Mouse (Mus musculus) CH12.LX (cell line): ENCODE data around the gene Mpl. TPM values are rescaled to one million over a fixed set of nuclear protein-coding genes. Genes with fewer than 3 reads are reported as not detected.
A peak's percentile ranks its signal among the peaks of the same experiment; 100 is the strongest.

Experiments used
- DNase-seq: peaks from one replicate; pipeline ENCODE4 v3.0.0-alpha.2; 2013; ENCODE audit errors: extremely low read depth
- H3K27ac ChIP-seq: 2 replicates; pipeline ENCODE4 v1.5.1; 2012; ENCODE audit warnings: low read depth, mild to moderate bottlenecking, control low read depth, moderate library complexity; ENCODE audit not compliant: insufficient read depth
- H3K27me3 ChIP-seq: replicated peaks from 2 replicates; pipeline ENCODE3; 2012; ENCODE audit warnings: inconsistent platforms
- H3K36me3 ChIP-seq, 2 experiments: replicated peaks in 1 of 2; 2 replicates each; pipeline versions ENCODE3 to v1.6.1; 2012; ENCODE audit warnings: inconsistent platforms in 1 of 2, low read length in 1 of 2, mild to moderate bottlenecking in 1 of 2, mixed read lengths in 1 of 2, moderate library complexity in 1 of 2; ENCODE audit not compliant: control insufficient read depth in 1 of 2, insufficient read depth in 1 of 2
- H3K4me1 ChIP-seq, 2 experiments: 2 replicates each; pipeline ENCODE4 v1.6.1; 2012; ENCODE audit warnings: inconsistent platforms in 1 of 2, moderate library complexity in 1 of 2; ENCODE audit not compliant: insufficient read depth in 2 of 2, control insufficient read depth in 1 of 2
- H3K4me2 ChIP-seq: 2 replicates; pipeline ENCODE4 v1.6.1; 2012; ENCODE audit warnings: low read depth, mild to moderate bottlenecking, control low read depth; ENCODE audit not compliant: poor library complexity, insufficient read depth, severe bottlenecking
- H3K4me3 ChIP-seq, 3 experiments: fragments of 150-350 bp in 1 of 3; sonication (generic) in 1 of 3; replicated peaks in 1 of 3; 2 replicates each; pipeline versions ENCODE3 to v1.5.1; 2011 to 2012; ENCODE audit warnings: low read depth in 2 of 3, low read length in 2 of 3, mild to moderate bottlenecking in 2 of 3, moderate library complexity in 2 of 3, control low read depth in 1 of 3, improper control_type of control experiment in 1 of 3, inconsistent platforms in 1 of 3, mixed read lengths in 1 of 3; ENCODE audit not compliant: poor library complexity in 1 of 3
- H3K79me2 ChIP-seq: replicated peaks from 2 replicates; pipeline ENCODE4 v1.6.1; 2012; ENCODE audit warnings: mild to moderate bottlenecking, moderate library complexity; ENCODE audit not compliant: control insufficient read depth, poor library complexity, insufficient read depth, severe bottlenecking; ENCODE audit errors: extremely low read depth
- H3K9ac ChIP-seq: 2 replicates; pipeline ENCODE4 v1.6.1; 2012; ENCODE audit warnings: low read depth, mild to moderate bottlenecking, control low read depth, moderate library complexity; ENCODE audit not compliant: insufficient read depth
- H3K9me3 ChIP-seq: replicated peaks from 2 replicates; pipeline ENCODE3; 2012; ENCODE audit warnings: low read length, inconsistent platforms, mixed read lengths
- BHLHE40 ChIP-seq: IDR thresholded peaks from 2 replicates; pipeline ENCODE4 v1.6.1; 2011; ENCODE audit warnings: mild to moderate bottlenecking, low read depth, low read length, improper control_type of control experiment
- ELF1 ChIP-seq: IDR thresholded peaks from 2 replicates; pipeline ENCODE4 v1.6.1; 2014; ENCODE audit warnings: low read depth, mild to moderate bottlenecking, inconsistent platforms, low read length, improper control_type of control experiment
- EP300 ChIP-seq: IDR thresholded peaks from 2 replicates; pipeline ENCODE4 v1.6.1; 2011; ENCODE audit warnings: low read length, improper control_type of control experiment
- ETS1 ChIP-seq: conservative IDR thresholded peaks from 2 replicates; pipeline ENCODE4 v1.6.1; 2012; ENCODE audit warnings: low read depth, mild to moderate bottlenecking, inconsistent platforms, low read length, improper control_type of control experiment, moderate library complexity
- HCFC1 ChIP-seq: IDR thresholded peaks from 2 replicates; pipeline ENCODE4 v1.6.1; 2012; ENCODE audit warnings: low read depth, mild to moderate bottlenecking, inconsistent platforms, low read length, improper control_type of control experiment
- JUND ChIP-seq: conservative IDR thresholded peaks from 2 replicates; pipeline ENCODE4 v1.6.1; 2011; ENCODE audit warnings: low read depth, low read length, improper control_type of control experiment
- KAT2A ChIP-seq: IDR thresholded peaks from 2 replicates; pipeline ENCODE4 v1.6.1; 2012; ENCODE audit warnings: low read length, improper control_type of control experiment, inconsistent platforms; ENCODE audit not compliant: insufficient replicate concordance
- MAX ChIP-seq: IDR thresholded peaks from 2 replicates; pipeline ENCODE4 v1.6.1; 2011; ENCODE audit warnings: low read length, improper control_type of control experiment
- MAZ ChIP-seq: IDR thresholded peaks from 2 replicates; pipeline ENCODE4 v1.6.1; 2012; ENCODE audit warnings: low read depth, mild to moderate bottlenecking, inconsistent platforms, low read length, improper control_type of control experiment, moderate library complexity
- MEF2A ChIP-seq: IDR thresholded peaks from 2 replicates; pipeline ENCODE4 v1.6.1; 2014; ENCODE audit warnings: low read depth, mild to moderate bottlenecking, inconsistent platforms, low read length, improper control_type of control experiment, borderline replicate concordance
- MXI1 ChIP-seq: IDR thresholded peaks from 2 replicates; pipeline ENCODE4 v1.6.1; 2011; ENCODE audit warnings: mild to moderate bottlenecking, low read depth, low read length, improper control_type of control experiment
- MYC ChIP-seq: IDR thresholded peaks from 2 replicates; pipeline ENCODE4 v1.6.1; 2011; ENCODE audit warnings: low read depth, mild to moderate bottlenecking, improper control_type of control experiment, low read length
- NELFE ChIP-seq: IDR thresholded peaks from 2 replicates; pipeline ENCODE4 v1.6.1; 2011; ENCODE audit warnings: low read depth, low read length, improper control_type of control experiment
- NRF1 ChIP-seq: IDR thresholded peaks from 2 replicates; pipeline ENCODE4 v1.6.1; 2014; ENCODE audit warnings: low read depth, mild to moderate bottlenecking, inconsistent platforms, low read length, improper control_type of control experiment, moderate library complexity
- PAX5 ChIP-seq: IDR thresholded peaks from 2 replicates; pipeline ENCODE4 v1.6.1; 2012; ENCODE audit warnings: low read length, inconsistent platforms, mixed read lengths
- POLR2A ChIP-seq: IDR thresholded peaks from 2 replicates; pipeline ENCODE4 v1.6.1; 2011; ENCODE audit warnings: low read depth, mild to moderate bottlenecking, improper control_type of control experiment, low read length
- RCOR1 ChIP-seq: conservative IDR thresholded peaks from 2 replicates; pipeline ENCODE4 v1.6.1; 2012; ENCODE audit warnings: low read depth, mild to moderate bottlenecking, inconsistent platforms, low read length, improper control_type of control experiment
- SIN3A ChIP-seq: IDR thresholded peaks from 2 replicates; pipeline ENCODE4 v1.6.1; 2012; ENCODE audit warnings: low read length, improper control_type of control experiment, inconsistent platforms
- TBP ChIP-seq: conservative IDR thresholded peaks from 2 replicates; pipeline ENCODE4 v1.6.1; 2011; ENCODE audit warnings: low read depth, low read length, improper control_type of control experiment
- UBTF ChIP-seq: IDR thresholded peaks from 2 replicates; pipeline ENCODE4 v1.6.1; 2012; ENCODE audit warnings: low read depth, mild to moderate bottlenecking, inconsistent platforms, low read length, improper control_type of control experiment, moderate library complexity
- USF2 ChIP-seq: conservative IDR thresholded peaks from 2 replicates; pipeline ENCODE4 v1.6.1; 2011; ENCODE audit warnings: low read depth, low read length, improper control_type of control experiment
- ZC3H11A ChIP-seq: IDR thresholded peaks from 2 replicates; pipeline ENCODE4 v1.6.1; 2012; ENCODE audit warnings: low read depth, mild to moderate bottlenecking, inconsistent platforms, low read length, improper control_type of control experiment
- ZMIZ1 ChIP-seq: IDR thresholded peaks from 2 replicates; pipeline ENCODE4 v1.6.1; 2012; ENCODE audit warnings: low read depth, mild to moderate bottlenecking, inconsistent platforms, low read length, improper control_type of control experiment
- dilution Hi-C: fragments of 300-500 bp; cut with MboI; formaldehyde crosslinking; loops from 2 replicates; pipeline ENCODE4 v1.14.3; 2020; ENCODE audit warnings: low sequenced_read_pairs; ENCODE audit not compliant: extremely low pct_unique_long_range_greater_than_20kb, extremely low pct_ligation_motif_present
- in situ Hi-C: fragments of 300-500 bp; cut with MboI; formaldehyde crosslinking; loops from 3 replicates; pipeline ENCODE4 v1.14.3; 2019; ENCODE audit warnings: low sequenced_read_pairs, low pct_ligation_motif_present, low pct_unique_long_range_greater_than_20kb, mixed read lengths
- polyA plus RNA-seq: library from polyadenylated mRNA; unstranded; fragments of >175 nt; gene quantifications from 2 replicates; pipeline ENCODE4 v1.2.1, GENCODE M21; 2012; ENCODE audit warnings: low read depth; ENCODE audit not compliant: insufficient read length
- total RNA-seq, 2 experiments: library from RNA; depleted of rRNA; stranded (reverse); fragments of 300-350 nt in 1 of 2; fragments of >200 nt in 1 of 2; gene quantifications; 2 replicates each; pipeline ENCODE4 v1.2.3; 2012 to 2014

Mpl gene
- total and polyA plus RNA-seq, 3 experiments = not detected

DNA sequence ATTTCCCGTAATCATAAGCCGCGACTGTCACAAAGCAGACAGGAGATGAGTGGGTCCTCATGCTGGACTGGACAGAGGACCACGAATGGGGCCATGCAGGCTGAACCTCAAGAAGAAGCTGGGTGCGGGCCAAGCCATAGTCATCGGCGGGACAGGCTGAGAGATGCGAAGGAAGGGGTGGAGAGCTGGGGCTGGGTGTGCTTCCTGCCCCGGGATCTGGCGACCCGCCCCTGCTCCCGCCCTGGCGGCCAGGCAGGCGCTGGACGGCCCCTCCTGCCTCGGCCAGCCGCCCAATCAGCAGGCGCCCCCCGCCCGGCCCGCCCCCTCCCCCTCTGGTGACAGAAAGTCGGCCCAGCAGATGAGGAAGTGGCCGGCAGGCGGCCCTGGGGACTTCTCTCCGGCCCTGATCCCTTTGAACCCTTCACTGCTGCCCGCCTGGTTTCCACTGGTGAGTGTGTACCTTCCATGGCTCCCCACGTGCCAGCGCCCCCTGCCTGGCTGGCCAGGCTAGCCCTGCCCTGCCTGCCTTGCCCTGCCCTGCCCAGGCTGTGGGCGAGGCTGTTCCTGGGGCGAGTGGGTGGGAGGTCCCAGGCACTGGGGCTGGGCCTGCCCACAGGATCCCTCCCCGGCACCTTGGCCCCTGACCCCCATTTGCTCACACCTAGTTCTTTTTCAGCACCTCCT is 29.4 kb downstream of the Mpl start, which contains the start of gene Elovl1:
Elovl1 (plus strand) TSS at position 326 of the 684 bp plus-strand sequence.
- peaks cover 28 to 37% of the 10 kb centered on the region in 2 experiments for H3K36me3 ChIP-seq
- peaks cover 13 to 37% of the 10 kb centered on the region in 2 experiments for H3K4me1 ChIP-seq
- TF ChIP-seq USF2 = no peak
- TF ChIP-seq ETS1 = no peak
- TF ChIP-seq EP300 = no peak
- 0 out of 2 replicates have a peak, but pooled peaks have one; percentile 33 for TF ChIP-seq UBTF
- TF ChIP-seq ZC3H11A = no peak
- peak; percentile 59 for TF ChIP-seq BHLHE40
- TF ChIP-seq POLR2A = peak; percentile 81
- peak; percentile 72 for TF ChIP-seq NELFE
- 0 out of 2 replicates have a peak, but pooled peaks have one; percentile 6 for TF ChIP-seq ZMIZ1
- TF ChIP-seq MEF2A = no peak
- TF ChIP-seq MAX = 0 out of 2 replicates have a peak, but pooled peaks have one; percentile 8
- TF ChIP-seq MXI1 = peak; percentile 23; the same call in 1 of the 2 replicates
- TF ChIP-seq HCFC1 = peak; percentile 32; the same call in 1 of the 2 replicates
- TF ChIP-seq TBP = 0 out of 2 replicates have a peak, but pooled peaks have one; percentile 29
- TF ChIP-seq SIN3A = no peak; the same call in 1 of the 2 replicates
- peak; percentile 38 for TF ChIP-seq NRF1
- no peak for TF ChIP-seq MYC
- peak; percentile 87 for TF ChIP-seq ELF1
- no peak for TF ChIP-seq JUND
- peak; percentile 74; the same call in 1 of the 2 replicates for TF ChIP-seq MAZ
- H3K79me2 ChIP-seq = peaks cover 24% of the 10 kb centered on the region
- DNase-seq = peak; percentile 85
- dilution Hi-C loops = no loop called here
- peak within 1 kb of the TSS; percentile 91 for H3K4me2 ChIP-seq
- no peaks in the 10 kb centered on the region for H3K9me3 ChIP-seq
- H3K4me3 ChIP-seq = peak within 1 kb of the TSS; percentile 75 to 92 (median 91)
- in situ Hi-C loops = no loop called here
- H3K27ac ChIP-seq = peak within 1 kb of the TSS; percentile 55
- peak within 1 kb of the TSS; percentile 77 for H3K9ac ChIP-seq
- no peaks in the 10 kb centered on the region for H3K27me3 ChIP-seq

DNA sequence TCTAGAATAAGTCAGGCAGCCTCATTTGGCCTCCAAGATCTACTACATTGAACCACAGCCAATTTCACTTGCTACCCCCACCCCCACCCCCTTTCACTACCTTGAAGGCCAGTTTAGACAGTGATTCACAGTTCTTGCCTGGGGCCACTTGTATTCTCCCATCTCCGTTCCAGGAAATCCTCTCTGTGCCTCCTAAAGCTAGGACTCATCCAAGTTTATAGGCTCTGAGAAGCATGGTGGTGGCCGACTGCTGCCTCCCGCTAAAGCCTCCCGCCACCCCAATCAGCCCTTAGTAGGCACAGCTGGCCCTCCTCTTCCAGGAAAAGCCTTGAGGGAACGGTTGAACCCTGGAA is 29.9 kb downstream of the Mpl start:
- Histone ChIP-seq H3K9me3 (no peaks in the 10 kb centered on the region), H3K27ac (peak overlapping the region; percentile 8; the same call in 1 of the 2 replicates), H3K9ac (peak overlapping the region; percentile 77), H3K4me1 (peaks cover 13 to 36% of the 10 kb centered on the region in 2 experiments), H3K36me3 (peaks cover 24 to 32% of the 10 kb centered on the region in 2 experiments), H3K79me2 (peaks cover 24% of the 10 kb centered on the region), H3K4me2 (peak overlapping the region; percentile 86), H3K27me3 (no peaks in the 10 kb centered on the region), H3K4me3 (peak overlapping the region; percentile 68 to 92 (median 75))
- dilution Hi-C loops (no loop called here), in situ Hi-C loops (no loop called here)
- no peak for DNase-seq
- TF ChIP-seq RCOR1 (no peak), KAT2A (0 out of 2 replicates have a peak, but pooled peaks have one; percentile 22), PAX5 (no peak), MAX (0 out of 2 replicates have a peak, but pooled peaks have one; percentile 0)
